Mouse (Mus musculus) right cerebral cortex, postnatal 25 days (tissue): ENCODE measurements around the gene BC017158.

Experiments
- DNase-seq: peaks from one replicate; pipeline ENCODE4 v3.0.0; 2022

BC017158 gene

DNA sequence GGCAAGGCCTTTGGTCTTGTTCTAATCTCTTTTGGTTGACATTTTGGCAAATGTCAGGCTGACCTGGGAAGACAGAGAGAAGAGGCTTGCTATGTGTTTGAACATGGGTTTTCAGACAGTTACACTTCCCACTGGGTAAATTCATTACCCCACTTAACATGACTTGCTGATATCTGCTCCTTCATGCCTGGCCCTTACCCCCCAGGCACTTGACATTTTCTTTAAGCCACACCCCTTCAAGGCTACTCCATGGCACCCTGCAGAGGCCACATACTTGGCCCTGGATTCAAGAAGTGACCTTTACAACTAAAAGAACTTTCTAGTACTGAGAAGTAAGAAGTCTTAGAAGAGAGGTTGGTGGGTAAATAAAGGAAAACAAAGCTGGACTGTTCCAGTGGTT, 9.9 kb upstream of the BC017158 start:
- no peak for DNase-seq

- DNase-seq: peak; percentile 29
These were observed 6.9 kb upstream of the BC017158 start for GRCm38 (mm10) chr7:128304907-128305306.

DNA sequence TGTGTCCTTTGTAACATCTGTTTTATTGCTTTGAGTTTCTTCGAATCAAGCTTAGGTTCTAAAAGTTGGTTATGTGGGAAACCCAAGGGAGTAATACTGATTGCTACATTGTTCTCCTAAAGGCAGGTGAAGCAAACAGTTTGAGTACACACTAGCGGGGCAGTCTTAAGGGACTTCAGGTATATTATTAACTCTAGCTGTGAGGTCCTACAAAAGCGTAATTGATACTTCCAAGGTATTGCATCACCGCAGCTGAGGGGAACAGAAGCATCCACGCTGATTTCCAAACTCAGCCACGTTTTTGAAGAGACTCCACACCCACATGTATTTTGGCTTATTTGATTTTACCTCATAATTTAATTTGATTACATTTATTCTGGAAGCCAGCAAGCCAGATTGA, 6.2 kb upstream of the BC017158 start:
- no peak for DNase-seq

GRCm38 (mm10) chr7:128302151-128302550, 4.2 kb upstream of the BC017158 start:
- DNase-seq: no peak

GRCm38 (mm10) chr7:128300952-128301351, 3.0 kb upstream of the BC017158 start:
- DNase-seq: no peak

DNA sequence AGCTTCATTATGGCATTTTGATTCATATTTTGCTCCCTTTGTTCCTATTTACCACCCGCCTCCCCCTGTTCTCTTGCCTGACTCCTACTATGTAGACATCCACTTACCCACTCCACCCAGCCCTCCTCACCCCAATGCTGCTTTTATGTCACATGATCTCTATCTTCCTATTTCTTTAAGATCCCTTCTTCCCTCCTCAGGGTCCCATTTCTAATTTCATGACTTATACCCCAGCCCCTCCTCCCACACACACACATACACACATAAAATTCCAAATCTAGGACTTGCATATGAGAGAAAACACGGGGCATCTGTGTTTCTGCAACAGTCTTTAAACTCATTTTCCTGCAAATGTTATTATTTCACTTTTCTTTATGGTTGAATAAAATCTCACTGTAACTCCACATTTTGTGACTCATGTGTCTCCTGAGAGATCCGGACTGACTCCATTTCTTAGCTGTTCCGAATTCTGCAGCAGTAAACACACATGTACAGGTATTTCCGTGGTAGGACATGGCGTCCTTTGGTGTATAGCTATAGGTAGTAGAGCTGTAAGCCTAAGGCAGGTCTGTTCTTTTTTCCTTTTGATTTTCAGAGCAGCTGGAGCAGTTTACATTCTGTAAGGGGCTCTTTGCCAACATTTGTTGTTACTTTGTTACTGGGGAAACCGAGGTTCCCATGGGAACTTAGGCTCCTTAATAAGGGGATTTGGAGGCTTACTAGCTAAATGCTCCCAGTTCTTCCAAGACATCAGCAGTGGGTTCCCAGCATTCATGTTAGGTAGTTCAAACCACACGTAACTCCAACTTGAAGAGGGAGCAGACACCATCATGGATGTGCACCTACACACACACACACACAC, 742 bp upstream of the BC017158 start:
- no peak for DNase-seq

GRCm38 (mm10) chr7:128297291-128297616, 716 bp downstream of the BC017158 start:
- no peak for DNase-seq

DNA sequence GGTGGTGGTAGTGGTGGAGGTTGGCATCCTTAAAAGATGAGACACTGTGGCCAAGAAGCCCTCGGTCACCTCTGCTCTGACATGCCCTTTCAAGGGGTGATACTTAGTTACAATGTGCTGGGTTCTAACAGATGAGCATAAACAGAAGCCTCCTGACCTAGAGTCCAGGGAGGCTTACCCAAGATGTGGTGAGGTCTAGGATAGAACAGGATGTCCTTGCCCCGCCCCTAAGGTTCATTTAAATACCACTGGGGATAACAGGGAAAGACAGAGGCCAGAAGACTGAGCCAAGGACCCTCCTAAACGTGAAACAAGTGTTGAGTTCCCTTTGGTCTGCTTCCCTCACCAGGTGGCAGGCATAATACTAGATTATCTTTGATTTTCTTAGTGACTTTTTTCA, 1.5 kb downstream of the BC017158 start:
- DNase-seq: no peak

DNA sequence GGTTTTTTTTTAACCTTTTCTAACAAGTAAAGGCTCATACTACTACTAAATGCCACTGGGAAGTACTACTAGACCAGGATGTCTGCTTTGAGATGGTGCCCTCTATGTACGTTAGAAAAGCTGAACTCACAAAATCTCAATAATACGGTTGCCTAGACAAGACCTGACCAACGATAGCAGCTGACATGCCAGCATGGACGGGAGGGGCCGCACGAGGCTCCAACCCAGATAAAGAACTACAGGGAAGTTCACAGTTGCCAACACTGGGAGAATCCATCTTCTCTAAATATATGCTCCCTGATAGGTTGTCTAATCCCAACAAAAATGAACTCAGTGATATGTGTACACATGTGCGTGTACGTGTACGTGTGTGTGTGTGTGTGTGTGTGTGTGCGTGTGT, 3.2 kb downstream of the BC017158 start:
- no peak for DNase-seq

DNA sequence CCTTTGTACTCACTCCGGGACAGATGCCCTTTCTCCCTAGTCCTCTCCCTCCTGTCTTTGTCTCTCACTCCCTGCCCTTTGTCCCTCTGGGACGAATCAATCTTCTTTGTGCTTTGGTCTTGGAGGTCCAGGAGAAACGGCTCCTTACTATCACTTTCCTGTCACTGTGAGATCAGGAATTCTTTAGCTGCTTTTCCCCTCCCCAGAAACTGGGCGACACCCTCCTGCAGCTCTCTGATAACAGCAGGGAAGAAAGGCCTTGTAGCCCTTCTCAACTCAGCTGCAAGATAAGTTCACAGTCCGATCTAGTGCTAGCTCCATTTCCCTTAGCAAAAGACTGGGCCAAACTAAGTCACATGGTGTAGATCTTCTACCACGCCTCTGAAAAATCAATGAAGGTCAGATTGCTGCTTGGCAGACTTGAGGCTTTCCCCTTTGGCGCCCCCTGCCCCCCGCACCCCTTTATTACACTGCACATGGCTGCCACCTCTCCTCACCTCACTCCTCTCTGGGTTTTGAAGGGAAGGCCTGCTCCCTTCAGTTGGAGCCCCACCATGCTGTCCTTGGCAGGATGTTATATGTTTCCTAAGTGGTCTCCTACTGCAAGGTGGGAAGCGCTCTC, 8.9 kb downstream of the BC017158 start:
- DNase-seq: no peak

DNA sequence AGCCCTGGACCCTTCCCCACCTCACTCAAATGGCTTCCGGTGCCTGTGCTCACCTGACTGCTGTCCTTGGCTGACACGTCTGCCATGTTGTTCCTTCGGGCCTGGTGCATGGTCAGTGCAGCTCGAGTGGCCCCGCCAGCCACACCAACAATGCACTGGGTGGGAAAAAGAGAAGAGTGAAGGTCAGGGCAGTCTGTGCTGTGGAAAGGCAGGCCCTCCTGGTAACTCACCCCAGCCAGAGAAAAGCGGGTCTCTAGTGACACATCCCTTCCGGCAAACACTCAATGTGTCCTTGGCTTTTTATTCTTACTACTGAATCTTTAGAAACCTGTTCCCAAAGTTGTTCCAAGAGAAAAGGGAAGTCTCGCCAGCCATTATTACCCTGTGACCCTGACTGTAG, 12.9 kb downstream of the BC017158 start:
- no peak for DNase-seq

GRCm38 (mm10) chr7:128284047-128284446, 13.9 kb downstream of the BC017158 start:
- DNase-seq: no peak

- DNase-seq: no peak
These were observed 15.3 kb downstream of the BC017158 start for GRCm38 (mm10) chr7:128282532-128283244.

DNA sequence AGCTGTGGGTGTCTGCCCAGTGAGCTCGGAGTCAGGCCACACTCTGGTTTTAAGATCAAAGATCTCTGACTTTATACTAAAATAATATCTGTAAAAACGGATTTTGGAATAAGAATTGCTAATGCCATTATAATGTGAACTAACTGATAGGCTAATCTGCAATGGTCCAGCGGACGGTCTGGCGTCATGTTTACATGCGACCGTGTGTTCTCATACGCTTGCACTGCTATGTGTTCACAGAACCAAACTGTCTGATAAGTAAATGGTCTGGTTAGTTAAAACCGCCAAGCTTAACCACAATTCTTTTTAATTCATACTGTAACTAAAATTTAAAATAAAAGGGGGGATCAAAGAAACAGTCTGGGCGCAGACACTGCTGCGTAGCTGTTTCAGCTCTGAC, 16.2 kb downstream of the BC017158 start:
- no peak for DNase-seq

DNA sequence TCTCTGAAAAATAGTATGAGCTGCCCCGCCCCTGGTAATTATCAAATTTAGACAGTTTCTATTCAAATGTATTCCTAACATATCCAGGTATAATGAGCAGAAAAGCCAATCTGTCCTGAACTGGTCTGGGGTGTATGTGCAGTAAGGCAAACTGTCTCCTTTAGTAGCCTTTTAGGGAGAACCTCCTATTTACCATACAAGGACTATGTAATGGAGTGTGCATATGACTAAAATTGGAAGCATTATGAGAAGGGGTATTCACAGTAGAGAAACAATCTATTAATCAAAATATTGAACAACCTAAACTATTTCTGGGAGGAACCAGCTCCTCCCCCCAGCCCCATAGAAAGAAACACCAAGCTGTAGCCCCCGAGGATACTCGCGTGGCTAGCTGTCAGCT, 18.2 kb downstream of the BC017158 start:
- no peak for DNase-seq

- DNase-seq: no peak
These were observed 21.9 kb downstream of the BC017158 start for GRCm38 (mm10) chr7:128276051-128276450.

DNA sequence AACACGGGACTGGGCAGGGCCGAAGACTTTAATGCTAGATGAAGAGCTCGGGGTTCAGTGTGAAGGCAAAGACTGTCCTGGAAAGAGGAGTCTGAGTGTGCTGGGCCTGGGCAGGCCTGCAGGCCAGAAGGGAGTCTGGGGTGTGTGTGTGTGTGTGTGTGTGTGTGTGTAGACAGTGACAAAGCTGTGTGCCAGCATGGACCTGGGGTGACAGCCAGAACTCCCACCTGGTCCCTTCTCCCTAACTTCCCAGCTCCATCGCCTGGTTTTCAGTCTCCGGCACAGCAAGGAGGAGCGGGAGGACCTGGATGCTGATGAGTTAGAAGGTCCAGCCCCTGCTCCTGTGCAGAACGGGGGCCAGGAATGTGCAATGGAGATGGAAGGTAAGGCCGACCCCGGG, 26.5 kb downstream of the BC017158 start:
- no peak for DNase-seq

GRCm38 (mm10) chr7:128270431-128270850, 27.5 kb downstream of the BC017158 start:
- no peak for DNase-seq

GRCm38 (mm10) chr7:128267813-128268212, 30.2 kb downstream of the BC017158 start:
- DNase-seq: no peak

GRCm38 (mm10) chr7:128267391-128267790, 30.6 kb downstream of the BC017158 start:
- DNase-seq: no peak

GRCm38 (mm10) chr7:128266056-128266455, 31.9 kb downstream of the BC017158 start:
- DNase-seq: no peak

DNA sequence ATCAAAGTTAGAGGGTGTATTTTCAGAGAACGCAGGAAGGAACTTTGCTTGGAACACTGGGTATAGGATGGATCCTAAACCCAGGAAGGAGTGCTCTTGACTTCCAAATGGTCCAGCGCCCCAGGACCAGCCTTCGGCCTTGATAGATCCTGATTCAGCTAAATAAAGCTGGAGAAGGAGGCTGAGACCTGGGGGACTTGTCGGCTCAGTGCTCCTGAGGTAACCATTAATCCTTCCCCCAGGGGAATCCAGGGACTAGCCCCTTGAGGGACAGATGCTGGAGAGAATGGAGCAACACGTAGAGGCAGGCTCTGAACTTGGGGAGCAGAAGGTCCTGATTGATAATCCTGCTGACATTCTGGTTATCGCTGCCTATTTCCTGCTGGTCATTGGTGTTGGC, 32.6 kb downstream of the BC017158 start, which contains the start of gene Slc5a2:
Gene Slc5a2, plus strand, starts transcription at position 247 of the 400 bp plus-strand sequence.
- DNase-seq: no peak

DNA sequence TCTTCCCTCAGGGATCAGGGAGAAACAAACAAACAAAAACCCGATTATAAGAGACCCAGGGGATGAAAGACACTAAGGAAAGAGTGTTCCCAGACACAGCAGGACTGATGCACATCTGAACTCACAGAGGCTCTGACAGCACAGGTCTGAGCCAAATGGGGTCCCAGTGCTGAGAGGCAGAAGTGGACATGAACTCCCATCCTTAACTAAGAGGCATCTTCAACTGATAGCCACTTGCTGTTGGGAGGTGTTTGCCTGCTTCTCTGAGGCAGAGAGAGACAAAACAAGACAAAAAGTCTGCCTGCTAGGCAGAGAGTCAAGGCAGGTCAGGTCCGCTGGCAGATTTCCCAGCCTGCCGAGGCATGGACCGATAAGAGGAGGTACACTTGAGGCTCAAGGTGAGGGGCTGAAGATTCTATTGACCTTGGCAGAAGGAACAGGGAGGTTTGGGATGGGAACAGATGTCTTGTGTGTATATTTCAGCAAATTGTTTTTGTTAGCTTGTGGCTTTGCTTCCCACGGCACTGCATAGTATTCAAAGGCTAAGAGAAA, 41.1 kb downstream of the BC017158 start:
- DNase-seq: no peak

- no peak for DNase-seq
These were observed 42.2 kb downstream of the BC017158 start for GRCm38 (mm10) chr7:128255757-128256156.
